Mouse (Mus musculus): ENCODE data around the gene Arl5a.

DNA sequence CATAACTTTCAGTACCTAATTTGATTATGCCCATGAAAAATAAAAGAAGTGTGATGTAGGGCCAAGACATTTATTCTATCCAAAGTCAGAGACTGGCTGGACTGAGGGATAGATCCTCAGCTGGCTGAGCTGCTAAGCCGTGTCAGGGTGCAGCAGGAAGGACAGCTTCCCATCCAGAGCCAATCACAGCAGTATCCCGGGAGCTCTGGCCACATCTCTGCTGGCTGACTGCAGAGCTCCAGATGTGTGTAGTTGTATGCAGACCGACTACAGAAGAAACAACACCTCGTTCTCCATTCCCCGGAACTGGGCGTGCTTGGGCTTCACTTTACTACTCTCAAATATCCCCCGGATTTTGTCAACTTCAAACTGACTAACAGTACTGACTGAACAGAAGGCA is 8.7 kb upstream of the Arl5a start:
- TF ChIP-seq CTCF (IDR thresholded peaks at IDR 0.05; ENCODE audit: insufficient read depth, low read length) (no peak), POLR2A (IDR thresholded peaks at IDR 0.05; ENCODE audit: borderline replicate concordance, extremely low read depth, low read depth, low read length) (no peak)
